Mouse (Mus musculus): Measurements from ENCODE around the gene Stip1.

GRCm38 (mm10) chr19:6997721-6998290, 42.0 kb downstream of the Stip1 start:
- TF ChIP-seq POLR2A (IDR thresholded peaks at IDR 0.05; ENCODE audit: borderline replicate concordance, insufficient read depth, low read length) (no peak), CTCF (IDR thresholded peaks at IDR 0.05; ENCODE audit: borderline replicate concordance, insufficient read depth, low read depth, low read length) (no peak)
